Mouse (Mus musculus): ENCODE measurements around the gene Hist1h1d.

GRCm38 (mm10) chr13:23517603-23518294 lies 35.3 kb upstream of the Hist1h1d start:
- TF ChIP-seq CTCF (conservative IDR thresholded peaks at IDR 0.05; ENCODE audit: low read length) (no peak), POU5F1 (IDR thresholded peaks at IDR 0.05; ENCODE audit: borderline replicate concordance, low read length) (no peak)

All from E14TG2a.4 (cell line).